Mouse (Mus musculus): ENCODE results near the gene Slc9a9.

Gene Slc9a9

DNA sequence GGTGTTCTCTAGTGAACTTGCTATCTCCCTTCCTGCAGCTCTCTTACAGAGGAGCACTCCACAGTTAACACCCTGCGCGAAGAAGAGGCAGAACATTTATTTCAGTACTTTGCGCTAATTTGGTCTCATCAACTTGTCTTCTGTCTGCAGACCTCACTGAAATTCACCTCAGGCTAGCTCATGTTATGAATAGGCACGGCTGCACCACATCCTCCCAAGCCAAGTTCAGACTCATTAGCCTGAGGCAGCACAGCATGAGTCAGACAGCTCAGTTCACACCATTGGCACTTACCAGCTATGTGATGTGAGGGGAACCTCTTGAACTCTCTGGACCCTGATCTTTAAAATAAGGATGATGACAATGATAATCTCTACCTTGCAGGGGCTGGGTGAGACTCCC, 482.0 kb downstream of the Slc9a9 start:
- no peak for DNase-seq (ENCODE audit: low read depth, low spot score)

DNA sequence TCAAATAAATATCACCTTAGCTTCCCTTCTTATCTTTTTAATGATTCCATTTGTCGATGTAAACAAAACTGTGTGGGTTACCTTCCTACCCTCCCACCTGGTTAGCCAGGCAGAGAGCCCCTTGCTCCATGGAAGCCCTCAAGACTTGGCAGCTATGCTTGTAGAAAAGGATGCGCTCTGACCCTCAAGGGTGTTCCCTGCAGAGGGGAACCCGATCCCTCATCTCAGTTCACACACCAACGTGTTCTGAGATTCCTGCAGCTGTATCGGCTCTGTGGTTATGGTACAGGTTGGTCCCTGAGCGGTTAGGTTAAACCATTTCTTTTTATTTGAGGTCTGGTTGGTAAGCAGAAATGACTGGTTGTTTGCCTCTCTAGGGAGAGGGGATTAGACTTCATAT, 484.3 kb downstream of the Slc9a9 start:
- no peak for DNase-seq (ENCODE audit: low read depth, low spot score)

DNA sequence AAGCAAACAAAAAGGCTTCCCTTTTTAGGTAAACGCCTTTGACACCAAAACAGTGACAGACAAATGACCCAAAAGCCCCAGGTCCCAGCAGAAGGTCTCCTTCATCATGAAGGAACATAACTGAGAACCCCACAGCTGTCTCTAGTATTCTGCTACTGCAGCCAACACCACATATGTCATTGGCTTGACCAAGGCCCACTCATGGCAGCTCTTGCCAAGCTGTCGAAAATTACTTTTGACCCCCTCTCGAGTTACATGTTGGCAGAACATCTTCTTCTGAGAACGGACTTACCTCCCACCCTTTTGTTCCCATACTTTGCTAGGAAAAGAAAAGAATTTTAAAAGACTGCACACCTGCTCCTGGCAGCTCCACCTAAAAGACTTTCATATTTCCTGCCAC, 488.2 kb downstream of the Slc9a9 start:
- no peak for DNase-seq (ENCODE audit: low read depth, low spot score)

DNA sequence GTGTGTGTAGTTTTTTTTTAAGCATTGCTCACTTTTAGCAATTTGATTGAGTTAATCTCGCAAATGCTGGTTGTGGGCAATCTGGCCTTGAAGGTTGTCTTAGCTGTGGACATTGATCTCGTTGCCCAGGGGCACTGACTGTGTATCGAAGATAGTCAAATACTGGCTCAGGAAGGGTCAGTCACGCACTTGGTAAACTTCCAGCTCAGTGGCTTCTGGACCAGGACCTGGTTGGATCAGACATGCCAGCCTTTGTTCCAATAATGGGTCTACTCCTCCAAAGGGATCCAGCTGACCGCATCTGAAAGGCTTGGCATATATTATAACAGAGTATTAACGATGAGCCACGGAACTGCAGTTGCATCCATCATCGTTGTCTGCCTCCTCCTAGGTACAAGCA, 489.2 kb downstream of the Slc9a9 start:
- DNase-seq (ENCODE audit: low read depth, low spot score): no peak

DNA sequence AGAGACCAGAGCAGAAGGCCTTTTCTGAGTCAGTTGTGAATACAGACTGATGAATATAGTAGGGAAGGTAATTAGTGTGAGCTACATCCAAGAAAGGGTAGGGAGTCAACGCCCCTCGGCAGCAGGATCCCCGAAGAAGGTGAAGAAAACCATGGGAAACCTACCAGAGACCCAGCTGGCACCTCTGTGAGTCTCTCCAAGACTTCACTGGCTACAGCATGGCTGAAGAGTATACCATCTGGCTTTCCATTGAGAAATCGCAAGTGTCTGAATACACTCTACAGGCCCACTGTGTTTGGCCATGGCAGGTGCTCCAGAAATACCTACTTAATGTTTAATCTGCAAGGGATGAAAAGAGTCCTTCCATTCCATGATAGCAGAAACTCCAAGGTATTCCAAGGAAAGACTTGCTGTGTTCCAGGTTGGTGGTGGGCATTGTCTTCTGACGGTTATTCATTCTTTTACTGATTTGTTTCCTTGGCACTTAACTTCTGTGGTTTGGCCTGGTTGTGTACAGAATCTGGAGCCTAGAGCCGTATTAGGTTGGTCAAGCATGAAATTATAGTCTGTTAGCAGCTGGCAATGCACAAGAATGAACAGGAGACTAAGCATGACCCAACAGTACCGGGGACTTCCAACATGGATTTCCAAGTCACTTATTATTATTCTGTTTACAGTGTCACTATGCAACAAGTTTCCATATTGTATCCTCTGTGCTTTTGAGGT, 491.0 kb downstream of the Slc9a9 start:
- DNase-seq (ENCODE audit: low read depth, low spot score): no peak

DNA sequence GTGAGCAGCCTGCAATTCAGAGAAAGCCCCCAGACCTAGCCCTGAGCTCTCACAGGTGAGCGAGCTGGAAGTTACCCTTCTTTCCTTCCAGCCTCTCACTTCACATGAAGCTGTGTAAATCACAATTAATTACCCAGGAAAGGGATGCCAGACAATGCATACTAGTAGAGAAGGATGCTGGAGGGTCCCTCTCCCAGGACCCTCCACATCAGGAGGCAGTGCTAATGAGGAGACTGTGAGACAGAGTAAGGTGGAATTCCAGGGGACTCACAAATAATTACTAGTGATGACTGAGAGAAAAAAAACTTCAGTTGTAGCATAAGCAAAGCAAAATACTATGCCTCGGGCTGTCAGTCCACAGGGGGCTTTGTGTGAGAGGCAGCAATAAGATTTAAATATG, 492.0 kb downstream of the Slc9a9 start:
- DNase-seq (ENCODE audit: low read depth, low spot score): no peak

DNA sequence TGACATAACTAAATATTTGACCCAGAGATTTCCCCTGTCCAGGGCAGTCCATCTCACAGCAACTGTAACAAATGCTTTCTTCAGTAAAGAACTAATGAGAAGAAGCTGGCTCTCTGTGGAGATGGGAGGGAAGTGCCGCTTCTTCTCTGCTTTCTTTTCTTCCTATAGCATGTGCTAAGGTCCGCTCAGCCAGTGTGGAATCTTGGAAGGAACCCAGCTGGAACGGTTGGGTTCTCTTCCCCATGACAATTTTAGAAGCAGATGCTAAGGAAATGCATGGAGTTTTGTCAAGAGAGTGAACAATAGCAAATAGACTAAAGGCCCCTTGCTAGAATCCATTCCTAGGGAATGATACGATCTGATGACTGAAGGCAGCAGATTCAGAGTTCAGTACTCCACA, 496.5 kb downstream of the Slc9a9 start:
- no peak for DNase-seq (ENCODE audit: low read depth, low spot score)

DNA sequence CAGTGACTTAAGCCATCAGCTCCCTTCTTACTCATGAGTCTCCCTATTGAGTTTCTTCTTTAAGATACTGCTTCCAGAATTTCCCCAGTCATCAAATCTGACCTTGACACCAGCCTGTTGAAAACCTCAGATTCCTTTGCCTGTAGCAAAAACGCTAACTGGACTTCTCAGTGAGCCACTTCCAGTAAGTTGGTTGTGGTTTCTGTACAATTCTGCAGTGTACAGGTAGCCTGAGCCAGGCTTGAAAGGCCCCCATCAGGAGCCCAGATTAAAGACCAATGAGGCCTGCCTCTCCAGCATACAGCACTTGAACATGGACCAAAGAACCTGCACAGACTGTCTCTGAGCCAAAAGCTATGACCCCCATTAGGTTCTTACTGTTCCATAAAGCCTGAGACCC, 498.1 kb downstream of the Slc9a9 start:
- no peak for DNase-seq (ENCODE audit: low read depth, low spot score)

DNA sequence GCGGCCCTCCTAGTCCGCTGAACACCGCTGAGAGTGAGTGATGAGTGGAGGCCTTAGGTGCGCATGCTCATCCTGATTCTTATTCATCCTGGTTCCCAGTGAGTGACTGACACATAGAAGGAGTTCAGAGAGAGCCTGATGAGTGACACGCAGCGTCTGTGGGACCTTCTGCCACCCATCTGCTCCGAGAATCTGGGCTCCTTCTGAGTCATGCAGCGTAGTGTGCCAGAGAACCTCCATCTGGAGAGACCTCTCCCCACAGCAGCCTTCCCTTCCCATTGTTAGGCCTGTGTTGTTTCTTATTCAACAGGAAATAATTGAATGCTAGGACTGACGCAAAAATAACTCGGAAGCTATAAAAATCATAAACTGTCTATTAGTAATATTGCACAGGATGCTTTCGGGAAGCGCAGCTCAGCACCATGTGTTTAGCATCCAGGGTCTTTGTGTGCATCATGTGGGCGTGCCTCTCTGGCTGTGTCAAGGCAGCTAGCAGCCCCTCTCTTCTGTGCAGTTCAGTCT, 498.8 kb downstream of the Slc9a9 start:
- no peak for DNase-seq (ENCODE audit: low read depth, low spot score)

DNA sequence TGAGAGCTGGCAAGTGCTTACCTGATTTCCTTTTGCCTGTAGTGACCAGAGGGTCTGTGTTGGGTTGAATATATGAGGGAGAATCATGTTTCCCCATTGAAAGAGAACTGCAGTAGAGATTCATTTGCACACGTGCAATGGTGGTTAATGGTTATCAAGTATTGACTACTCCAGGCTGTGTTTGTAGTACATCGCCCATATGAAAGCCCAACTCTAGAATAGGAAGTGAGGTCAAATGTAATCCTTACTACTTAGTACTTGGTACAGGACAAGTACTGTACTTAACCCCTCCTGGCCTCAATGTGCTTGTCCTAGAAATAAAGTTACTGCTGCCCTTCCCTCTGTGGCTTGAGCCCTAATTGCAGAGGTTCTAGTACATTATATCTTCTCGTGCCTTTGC, 508.5 kb downstream of the Slc9a9 start:
- DNase-seq (ENCODE audit: low read depth, low spot score): no peak

DNA sequence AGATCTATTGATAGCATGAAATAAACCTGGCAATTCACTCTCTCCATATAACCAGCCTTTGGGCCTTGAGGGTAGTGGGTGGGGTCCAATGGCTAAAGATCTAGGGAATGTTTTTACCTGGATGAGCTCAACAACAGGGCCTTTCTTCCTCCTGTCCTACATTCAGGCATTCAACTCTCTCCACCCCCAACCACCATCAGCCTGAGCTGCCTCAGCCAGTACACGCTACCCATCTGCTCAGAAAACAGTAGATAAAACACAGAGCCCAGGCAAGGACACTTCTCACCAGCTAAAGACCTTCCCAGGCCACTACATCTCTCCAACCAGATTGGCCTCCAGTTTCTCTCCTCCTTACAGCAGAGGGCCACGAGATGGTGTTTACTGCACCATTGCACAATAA, 510.3 kb downstream of the Slc9a9 start:
- no peak for DNase-seq (ENCODE audit: low read depth, low spot score)

DNA sequence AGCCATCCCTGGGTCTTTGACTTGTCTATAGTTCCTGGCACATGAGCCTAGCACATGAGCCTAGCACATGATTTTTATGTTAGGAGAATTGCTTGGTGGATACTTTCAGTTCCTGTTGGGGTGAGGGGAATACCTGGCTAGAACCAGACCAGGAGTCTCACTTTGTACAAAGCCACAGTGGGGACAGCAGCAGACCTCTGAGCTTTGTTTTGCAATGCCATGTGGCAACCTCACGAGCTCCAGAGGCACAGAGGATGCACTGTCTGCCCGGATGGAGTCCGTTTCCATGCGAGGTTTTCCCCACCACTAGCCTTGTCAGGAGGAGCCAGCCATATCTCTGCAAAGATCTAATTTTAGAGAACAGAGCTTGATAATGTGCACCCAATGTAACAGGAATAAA, 510.9 kb downstream of the Slc9a9 start:
- no peak for DNase-seq (ENCODE audit: low read depth, low spot score)

DNA sequence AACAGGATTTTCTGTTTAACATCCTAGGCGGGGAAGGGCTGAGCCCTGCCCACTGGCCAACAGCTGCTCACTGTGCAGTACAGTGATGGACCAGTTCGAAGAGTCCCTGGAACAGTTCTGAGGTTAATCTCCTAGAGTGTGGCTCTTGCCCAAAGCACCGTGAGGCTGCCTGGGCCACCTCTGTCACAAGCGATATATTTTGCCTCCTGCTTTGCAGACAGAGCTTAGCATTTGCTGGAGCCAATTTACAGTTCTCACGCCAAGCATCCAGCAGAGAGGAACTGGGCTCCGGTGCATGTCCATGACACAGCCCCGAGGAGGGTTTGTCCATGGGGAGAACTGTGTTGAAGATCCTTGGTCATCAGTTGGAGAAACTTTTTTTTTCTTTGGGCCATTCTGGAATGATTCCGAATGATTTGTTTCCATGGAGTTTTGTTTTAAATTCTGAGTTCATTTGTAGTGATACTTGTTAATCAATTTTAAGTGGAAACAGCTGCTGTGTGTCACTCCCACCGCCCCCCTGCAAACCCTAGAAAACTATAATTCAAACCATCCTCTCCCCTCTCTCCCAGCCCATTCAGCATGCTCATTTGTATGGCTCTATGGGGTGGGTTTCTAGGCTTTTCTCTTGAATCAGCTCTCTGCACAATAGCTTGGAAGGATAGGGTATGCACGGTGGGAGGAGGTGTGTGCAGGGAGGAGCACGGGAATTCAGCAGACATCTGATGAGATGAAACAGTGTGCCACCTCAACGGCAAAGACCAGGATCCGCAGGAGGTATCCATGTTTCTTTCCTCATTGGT, 511.7 kb downstream of the Slc9a9 start:
- DNase-seq (ENCODE audit: low read depth, low spot score): no peak

DNA sequence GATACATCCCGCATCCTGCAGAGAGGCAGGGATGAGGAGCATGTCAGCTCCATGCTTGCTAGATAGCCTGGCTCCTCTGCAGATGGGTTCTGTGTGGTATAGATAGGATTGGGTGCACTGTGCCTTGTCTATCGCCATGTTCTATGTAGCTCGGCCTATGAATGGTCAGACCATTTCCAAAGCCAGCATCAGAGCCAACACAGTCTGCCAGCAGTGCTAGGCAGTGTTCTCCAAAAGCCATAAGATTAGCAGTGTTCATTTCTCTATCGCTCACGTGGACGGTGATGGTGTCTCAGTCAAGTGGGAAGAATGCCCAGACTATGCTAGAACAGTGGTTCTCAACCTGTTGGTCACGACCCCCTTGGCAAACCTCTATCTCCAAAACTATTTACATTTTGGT, 512.6 kb downstream of the Slc9a9 start:
- no peak for DNase-seq (ENCODE audit: low read depth, low spot score)

DNA sequence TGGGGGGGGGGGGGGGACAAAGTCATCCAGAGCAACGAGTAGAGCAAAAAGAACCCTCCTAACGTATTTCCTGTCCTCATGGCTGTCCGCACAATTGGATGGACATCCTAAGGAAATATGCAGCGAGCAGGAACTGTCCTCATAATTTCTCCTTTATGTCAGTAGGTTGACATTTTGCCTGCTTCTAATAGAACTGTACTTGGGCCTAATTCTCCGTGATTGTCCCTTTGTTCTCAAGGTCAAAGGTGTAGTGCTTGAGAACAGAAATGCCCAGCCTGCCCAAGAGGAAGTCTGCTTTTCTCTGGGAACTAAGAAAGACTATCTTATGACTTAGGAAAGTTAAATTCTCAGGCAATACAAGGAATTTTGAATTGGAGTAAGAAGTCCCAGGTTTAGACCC, 514.7 kb downstream of the Slc9a9 start:
- no peak for DNase-seq (ENCODE audit: low read depth, low spot score)

DNA sequence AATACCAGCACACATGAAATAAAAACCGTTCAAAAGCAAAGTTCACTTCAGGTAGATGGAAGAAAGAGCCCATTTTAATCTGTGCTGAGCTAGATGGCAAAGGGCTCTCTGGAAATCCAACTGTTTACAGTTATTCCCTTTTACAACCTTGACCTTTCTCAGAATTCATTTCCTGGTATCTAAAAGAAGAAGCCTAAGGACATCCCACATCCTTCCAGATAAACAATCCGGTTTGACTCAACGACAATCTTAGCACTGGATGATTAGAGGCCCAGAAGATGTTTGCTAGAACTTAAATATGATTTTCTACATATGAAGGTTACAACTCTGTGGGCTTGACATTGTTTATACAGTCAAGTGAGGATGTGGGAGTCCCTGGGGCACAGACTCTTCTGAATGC, 516.1 kb downstream of the Slc9a9 start:
- DNase-seq (ENCODE audit: low read depth, low spot score): no peak

DNA sequence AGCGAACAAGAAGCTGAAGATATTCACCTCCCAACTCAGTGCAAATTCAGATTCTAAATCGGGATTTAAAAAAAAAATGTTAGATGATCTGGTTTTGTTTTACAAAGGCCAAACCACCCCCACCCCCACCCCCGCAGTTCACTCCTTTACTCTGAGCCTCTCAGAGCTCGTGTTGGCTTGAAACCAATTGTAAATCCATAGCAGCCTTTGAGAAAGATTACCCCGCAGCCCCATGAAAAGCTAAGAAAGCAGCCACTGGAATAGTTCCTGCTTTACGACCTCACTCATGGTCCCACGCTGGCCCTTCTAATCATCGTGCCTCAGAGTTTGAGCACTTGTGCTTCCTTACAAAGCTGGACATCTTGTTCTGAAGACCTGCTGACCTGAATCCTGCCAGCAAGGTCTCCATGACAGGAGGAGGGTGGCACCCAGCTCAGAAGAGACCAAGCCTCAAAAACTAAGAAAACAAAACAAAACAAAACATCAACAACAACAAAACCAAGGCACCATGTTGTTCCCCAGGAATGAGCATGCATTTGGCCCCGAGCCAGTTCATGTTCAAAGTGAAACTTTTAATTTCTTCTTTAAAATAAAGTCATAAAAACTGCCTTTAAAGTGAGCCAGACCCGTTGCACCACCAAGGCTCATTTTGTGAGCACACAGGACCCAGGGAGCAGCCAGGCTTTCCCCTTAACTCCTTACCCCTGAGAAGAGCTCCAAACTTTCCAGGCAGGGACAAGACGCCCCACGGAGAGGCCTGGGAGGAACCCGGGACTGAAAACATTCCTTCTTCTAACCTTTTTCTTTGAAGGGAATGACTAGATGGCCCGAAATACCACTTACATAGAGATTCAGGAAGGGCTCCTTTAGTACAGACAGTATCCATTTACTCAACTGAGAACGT, 516.9 kb downstream of the Slc9a9 start:
- no peak for DNase-seq (ENCODE audit: low read depth, low spot score)

DNA sequence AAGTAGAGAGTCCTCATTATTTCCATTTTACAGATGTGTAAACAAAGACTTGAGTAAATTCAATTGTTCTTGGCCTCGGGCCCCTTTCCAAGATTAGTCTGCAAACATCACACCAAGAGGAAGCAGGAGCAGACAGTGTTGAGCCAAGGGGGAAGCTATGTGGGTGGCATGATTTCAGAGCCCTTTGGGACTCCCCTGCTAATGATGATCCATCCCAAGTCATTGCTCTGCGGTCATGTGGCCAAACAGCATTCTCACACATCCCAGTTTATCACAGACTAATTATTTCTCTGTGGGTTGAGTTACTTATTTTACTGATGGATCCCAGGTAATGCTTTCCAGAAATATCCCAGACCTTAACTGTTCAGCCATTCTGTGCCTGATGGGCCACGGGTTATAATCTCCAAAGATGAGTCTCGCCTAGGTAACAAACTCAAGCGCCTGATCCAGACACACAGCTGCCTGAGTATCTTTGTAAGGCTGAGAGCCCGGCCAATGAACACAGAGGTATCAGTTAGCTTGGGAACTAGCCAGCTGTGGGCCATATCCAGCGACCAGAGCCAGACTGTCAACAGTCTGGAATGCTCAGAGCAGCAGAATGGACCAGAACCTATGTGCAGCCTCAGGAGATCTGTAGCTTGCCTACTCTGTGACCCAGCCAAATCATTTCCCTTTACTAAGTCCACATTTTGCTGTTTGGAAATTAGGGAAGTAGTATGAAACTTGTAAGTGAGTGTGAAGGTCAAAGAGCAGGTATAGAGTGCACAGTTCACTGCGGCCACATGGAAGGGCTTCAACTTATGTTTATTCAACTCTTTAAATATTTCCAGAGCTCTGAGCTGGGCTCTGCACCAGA, 518.9 kb downstream of the Slc9a9 start:
- DNase-seq (ENCODE audit: low read depth, low spot score): no peak

DNA sequence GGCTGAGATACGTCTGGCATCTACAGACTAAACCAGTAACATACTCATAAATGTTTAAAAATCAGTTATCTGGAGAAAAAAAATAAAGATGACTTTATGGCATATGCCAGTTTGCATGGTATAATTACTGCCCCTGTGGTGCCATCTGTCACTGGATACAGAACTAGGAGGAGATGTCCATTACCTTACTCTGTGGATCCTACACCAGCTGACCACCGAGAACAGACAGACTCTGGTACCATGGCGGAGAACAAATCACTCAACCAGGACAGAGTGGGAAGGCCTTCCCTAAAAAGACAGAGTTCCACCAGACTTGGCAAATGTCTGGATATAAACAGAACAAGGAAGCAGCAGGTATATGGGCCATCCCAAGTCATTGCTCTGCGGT, 519.5 kb downstream of the Slc9a9 start:
- DNase-seq (ENCODE audit: low read depth, low spot score): no peak

DNA sequence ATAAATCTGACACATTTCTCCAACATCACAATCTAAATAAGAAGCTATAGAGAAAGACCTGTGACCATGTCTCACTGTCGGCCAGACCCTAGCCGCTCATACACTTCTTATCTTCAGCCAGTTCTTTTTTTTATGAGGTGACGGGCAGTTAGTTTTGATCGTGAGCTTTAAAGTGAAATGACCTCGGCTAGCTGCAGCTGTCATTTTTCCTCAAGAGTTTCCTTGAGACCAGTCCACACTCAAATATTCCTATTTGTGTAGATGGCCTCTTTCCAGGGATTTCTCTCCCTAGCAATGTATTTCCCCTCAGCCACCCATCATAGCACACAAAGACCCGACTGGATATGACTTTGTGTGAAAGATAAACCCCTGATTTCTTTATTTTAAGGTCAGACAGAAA, 521.7 kb downstream of the Slc9a9 start:
- no peak for DNase-seq (ENCODE audit: low read depth, low spot score)

DNA sequence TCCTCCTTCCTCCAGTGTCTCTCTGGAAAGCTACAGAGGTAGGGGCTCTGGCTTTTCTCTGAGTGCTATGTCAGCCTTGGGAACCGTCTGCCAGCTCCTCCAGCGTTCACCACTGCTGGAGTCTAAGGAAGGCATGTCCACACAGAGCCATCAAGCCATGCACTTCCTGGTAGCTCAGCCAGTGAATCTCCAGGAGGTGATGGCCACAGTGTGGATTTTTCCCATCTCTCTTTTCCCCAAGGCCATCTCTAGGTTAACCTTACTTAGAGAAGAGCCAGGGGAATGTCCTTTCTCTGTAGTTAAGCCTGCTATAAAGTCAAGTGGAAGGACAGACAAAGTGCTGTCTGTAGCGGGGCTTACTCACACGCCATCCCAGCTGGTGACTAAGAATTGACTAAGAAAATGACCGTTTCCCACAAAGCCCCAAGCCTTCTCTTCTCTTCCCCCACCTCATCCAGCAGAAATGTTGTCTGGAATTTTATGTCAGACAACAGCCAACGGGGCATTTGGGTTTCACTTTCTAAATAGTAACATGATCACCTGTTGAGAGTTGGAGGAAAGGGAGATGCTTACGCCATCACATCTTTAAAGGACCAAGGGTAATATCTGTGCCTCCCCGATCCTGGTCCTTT, 523.3 kb downstream of the Slc9a9 start:
- no peak for DNase-seq (ENCODE audit: low read depth, low spot score)

All from WW6 (cell line).